Mouse (Mus musculus) NIH3T3 (cell line): ENCODE data around the gene Trappc3.
A peak's percentile ranks its signal among the peaks of the same experiment; 100 is the strongest.

Experiments
- DNase-seq: peaks from one replicate; pipeline ENCODE4 v3.0.0-alpha.2; 2012; ENCODE audit warnings: low read depth

Gene Trappc3

GRCm38 (mm10) chr4:126278961-126279360 is 16.8 kb downstream of the Trappc3 start:
- DNase-seq = no peak

DNA sequence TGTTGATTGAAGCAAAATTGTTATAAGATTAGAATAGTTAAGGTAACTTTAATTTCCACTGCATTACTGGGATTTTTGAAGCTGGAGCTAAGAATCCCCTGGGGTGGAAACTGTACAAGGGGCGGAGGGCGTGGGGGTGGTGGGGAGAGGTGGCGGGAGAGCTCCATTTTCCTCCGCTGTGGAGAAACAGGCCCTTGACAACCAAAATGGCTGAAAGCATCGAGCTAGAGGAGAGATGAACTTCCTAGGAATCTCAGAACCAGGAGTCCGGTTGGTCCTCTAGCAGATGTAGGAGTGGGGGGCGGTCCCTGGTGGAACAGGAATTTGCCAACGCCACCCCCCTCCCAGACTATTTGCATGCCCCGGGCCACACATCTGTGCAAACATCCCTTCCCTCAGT is 19.6 kb downstream of the Trappc3 start:
- no peak for DNase-seq

DNA sequence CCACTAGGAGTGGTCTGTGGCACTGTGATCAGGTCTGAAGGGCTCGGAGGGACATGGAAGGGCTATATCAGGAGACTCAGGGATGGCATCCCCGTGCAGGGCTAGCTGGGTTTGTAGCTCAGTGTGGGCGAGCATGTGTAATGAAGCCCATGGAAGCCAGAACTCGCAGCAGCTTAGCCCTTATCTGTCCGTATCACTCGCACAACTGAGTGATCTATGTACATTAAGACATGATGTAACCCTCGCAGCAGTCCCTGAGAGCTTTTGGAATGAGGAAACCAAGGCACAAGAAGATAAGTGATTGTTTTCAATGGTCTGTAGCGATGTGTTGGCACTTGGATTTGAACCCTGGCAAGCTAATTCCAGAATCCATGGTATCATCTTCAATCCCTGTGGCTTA is 21.5 kb downstream of the Trappc3 start:
- DNase-seq = no peak

GRCm38 (mm10) chr4:126286492-126286891 is 24.4 kb downstream of the Trappc3 start, which contains the start of gene Col8a2:
Gene Col8a2, plus strand, starts transcription at chr4:126286793.
- DNase-seq = no peak

DNA sequence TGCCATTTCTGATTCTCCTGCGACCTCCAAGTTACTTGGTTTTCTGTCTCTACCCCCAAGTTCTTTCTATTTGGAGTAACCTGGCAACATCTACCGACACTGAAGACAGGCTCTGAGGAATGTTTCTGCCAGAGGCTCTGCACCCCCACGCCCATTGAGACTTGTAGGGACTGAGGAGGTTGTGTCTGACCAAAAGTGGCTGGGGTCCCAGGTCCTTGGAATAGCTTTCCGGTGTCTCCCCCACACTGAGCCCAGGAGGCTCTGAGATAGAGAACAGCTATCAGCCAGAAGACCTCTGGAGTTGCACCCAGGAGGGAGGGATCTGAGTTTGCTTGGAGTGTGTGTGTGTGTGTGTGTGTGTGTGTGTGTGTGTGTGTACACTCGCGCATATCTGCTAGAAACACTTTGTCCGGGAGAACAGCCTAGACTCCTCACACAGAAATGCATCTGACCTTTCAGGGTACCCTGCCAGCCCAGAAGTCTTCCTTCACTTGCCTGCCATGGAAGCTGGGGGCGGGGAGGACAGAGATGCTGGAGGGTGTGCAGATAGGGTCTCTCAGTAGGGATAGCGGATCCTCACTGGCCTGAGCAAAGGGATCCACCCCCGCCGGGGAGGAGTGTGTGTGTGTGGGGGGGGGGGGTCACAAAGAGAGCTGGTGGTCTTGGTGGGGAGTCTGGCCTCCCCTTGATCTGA is 25.3 kb downstream of the Trappc3 start:
- no peak for DNase-seq

DNA sequence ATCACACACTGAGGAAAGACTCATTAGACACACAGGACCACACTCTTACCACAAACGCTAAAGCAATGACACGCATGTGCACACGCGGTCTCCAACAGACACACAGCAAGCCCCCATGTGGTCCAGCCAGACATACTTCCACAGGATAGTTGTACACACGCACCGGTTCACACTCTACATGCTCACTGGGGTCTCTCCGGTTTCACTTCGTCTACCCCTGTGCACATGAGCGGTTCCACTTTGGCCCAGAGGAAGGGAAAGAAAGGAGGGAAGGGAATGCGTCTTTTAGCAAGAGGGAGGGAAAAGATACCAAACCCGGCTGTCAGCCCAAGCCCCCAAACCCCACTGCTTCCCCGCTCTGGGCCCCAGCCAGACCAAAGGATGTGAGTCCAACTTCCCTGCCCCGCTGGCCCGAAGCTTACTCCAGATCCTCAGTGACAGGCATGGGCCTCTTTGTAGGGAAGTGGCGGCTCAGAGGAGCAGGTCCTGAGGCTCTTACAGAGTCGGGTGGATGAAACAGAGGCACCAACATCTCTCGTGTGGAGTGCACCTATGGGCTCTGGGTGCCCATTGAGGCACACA is 26.1 kb downstream of the Trappc3 start:
- no peak for DNase-seq

DNA sequence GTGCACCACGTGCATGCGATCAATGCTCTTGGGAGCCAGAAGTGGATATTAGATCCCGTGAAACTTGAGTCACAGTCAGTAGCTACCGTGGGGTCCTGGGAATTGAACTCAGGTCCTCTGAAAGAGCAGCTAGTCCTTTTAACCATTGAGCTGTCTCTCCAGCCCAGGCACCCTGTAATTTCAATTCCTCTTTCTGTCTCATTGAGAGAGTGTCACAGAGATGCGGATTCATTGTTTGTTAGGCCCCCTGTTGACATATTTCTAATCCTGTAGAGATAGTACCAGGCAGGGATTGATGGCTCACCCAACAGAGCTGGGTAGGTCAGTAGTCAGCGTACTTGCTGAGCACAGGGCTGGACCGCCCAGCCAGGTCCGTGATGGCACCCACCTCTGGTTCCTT is 28.2 kb downstream of the Trappc3 start:
- no peak for DNase-seq

DNA sequence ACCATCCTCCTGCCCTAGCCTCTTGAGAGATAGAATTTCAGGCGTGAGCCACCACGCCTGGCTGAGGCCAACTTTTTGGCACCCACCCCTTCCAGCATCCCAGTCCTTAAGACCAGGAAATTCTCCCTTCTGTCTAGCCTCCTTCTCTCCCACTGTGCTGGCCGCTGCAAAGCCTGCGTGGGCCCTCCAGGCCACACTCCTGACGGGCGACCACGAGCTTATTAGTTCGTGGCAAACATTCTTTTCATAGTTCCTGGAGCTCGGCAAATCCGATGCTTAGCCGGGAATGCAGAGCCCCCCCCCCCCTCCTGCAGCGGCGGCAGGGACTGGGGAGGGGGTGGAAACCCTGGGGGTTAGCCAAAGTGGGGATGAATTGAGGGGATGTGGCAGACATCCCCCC is 29.1 kb downstream of the Trappc3 start:
- DNase-seq = peak; percentile 33

- DNase-seq = no peak
Observed at GRCm38 (mm10) chr4:126295152-126295551, 33.0 kb downstream of the Trappc3 start.

DNA sequence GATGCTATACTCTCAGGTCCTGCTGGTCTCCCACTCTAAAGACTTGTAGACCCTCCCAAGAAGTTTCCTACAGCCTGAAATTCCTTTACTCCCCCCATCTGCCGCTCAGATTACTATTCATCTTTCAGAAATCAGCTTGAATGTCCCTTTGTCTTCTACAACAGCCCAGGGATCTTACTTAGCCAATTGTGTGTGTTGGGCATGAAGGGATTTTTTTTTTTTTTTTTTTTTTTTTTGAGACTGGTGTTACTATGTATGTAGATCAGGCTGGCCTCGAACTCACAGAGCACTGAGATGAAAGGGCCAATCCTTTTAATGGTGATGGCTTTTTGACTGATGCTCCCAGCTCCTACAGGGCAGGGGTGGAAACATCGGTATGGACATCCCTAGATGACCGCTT is 33.8 kb downstream of the Trappc3 start:
- DNase-seq = no peak

GRCm38 (mm10) chr4:126296617-126297101 is 34.5 kb downstream of the Trappc3 start:
- DNase-seq = no peak

DNA sequence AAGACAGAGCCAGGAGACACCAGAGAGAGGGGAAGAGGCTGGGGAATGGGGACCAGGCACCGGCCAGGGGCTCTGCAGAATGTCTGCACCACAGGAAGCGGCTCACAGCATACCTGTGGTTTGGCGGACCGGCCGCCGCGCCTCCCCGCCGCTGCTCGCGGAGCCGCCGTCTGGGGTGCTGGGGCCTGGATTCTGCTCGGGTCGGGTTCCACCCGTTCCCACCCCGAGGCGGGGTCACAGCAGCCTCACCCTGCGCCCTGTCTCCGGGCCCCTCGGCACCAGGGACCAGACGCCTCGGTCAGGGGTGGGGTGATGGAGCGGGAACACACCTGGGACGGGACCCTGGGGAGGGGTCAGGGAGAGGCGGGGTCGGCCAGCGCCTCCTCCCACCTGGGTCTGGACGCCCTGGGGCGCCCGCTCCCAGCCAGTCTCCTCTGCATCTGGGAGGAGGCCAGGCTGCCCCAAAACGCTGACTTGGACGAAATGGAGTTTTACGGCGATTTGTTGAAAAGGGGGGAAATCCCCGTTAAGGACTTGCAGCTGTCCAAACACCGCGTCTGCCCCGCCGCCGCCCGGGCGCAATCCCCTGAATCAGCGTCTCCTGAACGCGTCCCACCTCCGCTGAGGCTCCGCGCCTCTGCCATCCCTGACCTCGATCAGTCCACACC is 38.9 kb downstream of the Trappc3 start:
- peak; percentile 91 for DNase-seq

DNA sequence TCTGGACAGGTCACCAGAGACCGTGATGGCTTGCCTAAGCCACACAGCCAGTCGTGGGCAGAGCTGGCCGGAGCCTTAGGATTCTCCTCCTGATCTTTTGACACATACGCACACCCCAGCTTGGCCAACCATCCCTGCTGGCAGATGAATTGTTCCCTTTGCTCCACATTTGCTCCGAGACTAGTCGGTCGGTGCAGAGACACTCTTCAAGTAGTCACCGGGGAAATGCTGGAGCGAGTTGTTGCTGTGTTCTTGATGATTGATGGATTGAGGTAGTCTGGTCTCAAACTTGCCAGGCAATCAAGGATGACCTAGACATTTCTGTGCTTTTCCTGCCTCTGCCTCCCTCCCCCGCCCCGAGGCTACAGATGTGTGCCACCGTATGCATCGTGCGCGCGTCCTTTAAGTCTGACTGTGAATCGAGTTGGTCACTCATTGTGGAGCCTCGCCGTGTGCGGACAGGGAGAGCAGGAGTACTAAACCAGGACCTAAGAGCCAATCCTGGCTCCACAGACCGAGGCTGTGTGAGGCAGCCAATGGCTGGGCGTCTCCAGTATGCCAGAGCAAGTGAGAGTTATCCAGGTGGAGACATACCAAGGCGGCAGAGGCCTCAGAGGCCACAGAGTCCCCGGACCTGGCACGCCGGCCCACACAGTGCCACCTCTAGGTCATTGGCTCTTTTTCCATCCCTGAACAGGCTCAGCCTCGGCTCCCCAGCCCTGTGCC is 39.6 kb downstream of the Trappc3 start:
- DNase-seq = peak; percentile 75

DNA sequence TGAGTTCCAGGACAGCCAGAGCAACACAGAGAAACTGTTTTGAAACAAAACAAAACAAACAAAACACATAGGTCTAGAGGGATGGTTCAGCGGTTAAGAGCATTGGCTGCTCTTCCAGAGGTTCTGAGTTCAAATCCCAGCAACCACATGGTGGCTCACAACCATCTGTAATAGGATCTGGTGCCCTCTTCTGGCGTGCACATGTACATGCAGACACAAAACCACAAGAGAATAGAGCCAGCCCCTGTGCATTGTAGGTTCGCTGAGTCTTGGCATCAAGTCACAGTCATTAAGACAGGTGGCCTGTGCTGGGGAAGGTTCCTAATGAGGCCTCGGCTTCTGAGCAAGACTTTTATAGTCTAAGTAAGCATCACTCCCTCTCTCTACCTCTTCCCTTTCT is 41.8 kb downstream of the Trappc3 start:
- DNase-seq = no peak

GRCm38 (mm10) chr4:126305428-126305827 is 43.3 kb downstream of the Trappc3 start:
- no peak for DNase-seq

GRCm38 (mm10) chr4:126306058-126306457 is 43.9 kb downstream of the Trappc3 start:
- no peak for DNase-seq

GRCm38 (mm10) chr4:126306827-126307226 is 44.7 kb downstream of the Trappc3 start:
- DNase-seq = no peak

- DNase-seq = peak; percentile 35
Observed at GRCm38 (mm10) chr4:126309211-126309921, 47.2 kb downstream of the Trappc3 start.

DNA sequence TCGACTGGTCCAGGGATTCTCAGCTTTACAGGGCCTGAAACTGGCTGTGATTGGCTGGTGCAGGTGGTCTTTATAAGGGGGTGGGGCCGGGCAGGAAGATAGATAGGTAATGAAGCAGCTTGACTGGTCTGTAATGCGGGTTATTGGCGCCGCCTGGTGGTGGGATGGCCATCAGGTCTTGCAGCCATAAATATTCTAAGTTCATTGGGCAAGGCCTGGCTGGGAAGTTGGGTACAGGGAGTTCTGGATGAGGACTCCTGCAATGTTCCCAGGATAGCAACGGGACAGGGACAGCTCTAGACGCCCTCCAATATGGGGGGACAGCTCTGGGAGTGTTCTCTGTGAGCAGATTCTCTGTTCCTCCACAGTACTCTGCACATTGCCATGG is 47.8 kb downstream of the Trappc3 start:
- peak; percentile 94 for DNase-seq

GRCm38 (mm10) chr4:126310344-126310743 is 48.2 kb downstream of the Trappc3 start:
- no peak for DNase-seq

- no peak for DNase-seq
Observed at GRCm38 (mm10) chr4:126311566-126312200, 49.6 kb downstream of the Trappc3 start.
